Mouse (Mus musculus) lung, embryonic 14.5 days (tissue): ENCODE measurements at regions not wholly inside any gene's neighbourhood (a gene's known extent, or its start where the extent isn't known, plus 50 kb on each side); places are given as distances from the start of the nearest gene placed in this dataset.

Experiments used
- ATAC-seq: fragments of 200-750 bp; cut with Nextera tagmentation; 2 replicates; pipeline ENCODE4 v1.8.0; 2017; ENCODE audit warnings: mild to moderate bottlenecking, moderate TSS enrichment, moderate library complexity; ENCODE audit not compliant: insufficient read depth
- DNase-seq: peaks from one replicate; pipeline ENCODE4 v3.0.0-alpha.2; 2015
- H3K27ac ChIP-seq: fragments of 300-500 bp; sonication (generic); 2 replicates; pipeline ENCODE4 v1.5.1; 2014; ENCODE audit warnings: low read depth, mild to moderate bottlenecking, moderate library complexity
- H3K27me3 ChIP-seq: fragments of 300-500 bp; sonication (generic); 2 replicates; pipeline ENCODE4 v1.6.1; 2014; ENCODE audit warnings: low read length, control low read depth; ENCODE audit not compliant: insufficient read depth
- H3K36me3 ChIP-seq: fragments of 300-500 bp; sonication (generic); 2 replicates; pipeline ENCODE4 v1.6.1; 2014; ENCODE audit warnings: control low read depth; ENCODE audit not compliant: insufficient read depth
- H3K4me1 ChIP-seq: fragments of 300-500 bp; sonication (generic); 2 replicates; pipeline ENCODE4 v1.6.1; 2014; ENCODE audit warnings: antibody characterized with exemption, control low read depth; ENCODE audit not compliant: insufficient read depth
- H3K4me2 ChIP-seq: fragments of 300-500 bp; sonication (generic); 2 replicates; pipeline ENCODE4 v1.6.1; 2014; ENCODE audit warnings: mild to moderate bottlenecking
- H3K4me3 ChIP-seq: fragments of 300-500 bp; sonication (generic); 2 replicates; pipeline ENCODE4 v1.5.1; 2014; ENCODE audit warnings: low read depth, low read length
- H3K9ac ChIP-seq: fragments of 300-500 bp; sonication (generic); 2 replicates; pipeline ENCODE4 v1.6.1; 2014
- H3K9me3 ChIP-seq: fragments of 300-500 bp; sonication (generic); 2 replicates; pipeline ENCODE4 v1.6.1; 2016; ENCODE audit warnings: low read depth, low read length, control low read depth
- CTCF ChIP-seq: IDR thresholded peaks from 2 replicates; pipeline ENCODE4 v1.5.1; 2016; ENCODE audit warnings: antibody characterized with exemption, low read depth
- WGBS: fragments of 180-500 bp; shearing (Covaris S2); extraction: QIAGEN DNeasy Blood & Tissue Kit; methylation state at CpG from one replicate; pipeline ENCODE4 v1.1.7; 2014; 5-methylcytosine and 5-hydroxymethylcytosine counted together

DNA sequence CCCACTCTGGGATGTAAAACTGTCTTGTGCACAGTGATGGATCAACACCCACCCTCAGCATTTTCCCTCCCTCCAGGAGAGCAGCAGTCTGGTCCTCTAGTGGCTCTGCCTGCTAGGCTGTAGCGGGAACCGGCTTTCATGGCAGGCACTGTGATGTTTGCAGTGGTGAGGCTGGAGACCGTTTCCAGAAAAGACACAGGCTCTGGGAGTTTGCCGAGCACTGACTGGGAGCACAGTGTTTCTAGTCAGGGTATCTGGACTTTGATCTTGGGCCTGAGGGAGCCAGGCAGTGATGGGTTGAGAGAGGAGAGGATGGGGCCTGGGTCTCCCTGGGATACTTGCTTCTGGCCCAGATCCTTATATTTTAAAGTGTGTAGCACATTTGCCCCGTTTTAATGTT is 158.7 kb upstream of the Cdyl start:
- Histone ChIP-seq H3K9ac (no peak overlapping the region), H3K27ac (no peak overlapping the region), H3K27me3 (no peaks in the 10 kb centered on the region), H3K4me2 (no peak overlapping the region), H3K9me3 (no peaks in the 10 kb centered on the region), H3K36me3 (no peaks in the 10 kb centered on the region), H3K4me1 (no peaks in the 10 kb centered on the region), H3K4me3 (no peak overlapping the region)
- 44% methylated on average over 5 of the region's 5 CpGs for WGBS
- ATAC-seq: no peak
- DNase-seq: no peak
- no peak for TF ChIP-seq CTCF

DNA sequence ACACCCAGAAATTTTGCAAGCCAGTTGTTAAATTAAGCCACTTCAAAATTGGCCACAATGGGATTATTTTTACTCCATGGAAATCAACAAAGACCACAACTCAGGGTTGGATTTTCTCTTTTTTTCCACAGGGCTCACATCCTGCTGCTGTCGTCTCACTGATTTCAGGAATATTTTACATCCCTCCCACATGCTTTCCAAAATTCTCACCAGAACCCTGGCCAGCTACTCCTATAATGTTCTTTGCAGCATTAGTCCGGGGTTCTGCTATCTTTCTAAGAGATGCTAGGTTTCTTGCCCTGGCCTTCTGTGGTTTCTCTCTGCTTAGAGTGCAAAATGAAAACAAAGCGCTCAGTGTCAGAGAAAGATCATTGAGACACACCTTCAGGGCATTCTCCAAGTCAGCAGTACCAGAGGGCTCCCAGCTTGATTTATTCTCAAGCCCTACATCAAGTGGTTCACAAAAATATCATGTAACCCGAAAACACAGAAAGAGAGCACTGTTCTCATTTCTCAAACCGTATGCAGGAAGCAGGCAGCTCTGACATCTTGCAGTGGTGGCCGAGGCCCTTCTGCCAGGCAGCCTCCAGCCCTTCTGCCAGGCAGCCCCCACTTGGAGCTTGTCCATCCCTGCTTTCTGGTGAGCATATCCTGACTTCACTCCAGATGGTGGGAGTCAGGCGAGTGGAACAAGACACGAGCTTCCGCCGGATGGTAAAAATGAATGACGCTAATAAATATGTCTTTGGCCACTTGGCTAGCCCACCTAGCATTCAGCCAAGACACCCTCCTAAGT is 158.1 kb upstream of the Cdyl start:
- ATAC-seq: no peak
- H3K9me3 ChIP-seq: no peaks in the 10 kb centered on the region
- H3K27ac ChIP-seq: no peak overlapping the region
- DNase-seq: peak; percentile 9
- H3K4me1 ChIP-seq: no peaks in the 10 kb centered on the region
- H3K4me2 ChIP-seq: no peak overlapping the region
- H3K9ac ChIP-seq: no peak overlapping the region
- no peaks in the 10 kb centered on the region for H3K27me3 ChIP-seq
- TF ChIP-seq CTCF: no peak
- no peak overlapping the region for H3K4me3 ChIP-seq
- whole genome bisulfite sequencing: 54% methylated on average over 11 of the region's 11 CpGs
- no peaks in the 10 kb centered on the region for H3K36me3 ChIP-seq

DNA sequence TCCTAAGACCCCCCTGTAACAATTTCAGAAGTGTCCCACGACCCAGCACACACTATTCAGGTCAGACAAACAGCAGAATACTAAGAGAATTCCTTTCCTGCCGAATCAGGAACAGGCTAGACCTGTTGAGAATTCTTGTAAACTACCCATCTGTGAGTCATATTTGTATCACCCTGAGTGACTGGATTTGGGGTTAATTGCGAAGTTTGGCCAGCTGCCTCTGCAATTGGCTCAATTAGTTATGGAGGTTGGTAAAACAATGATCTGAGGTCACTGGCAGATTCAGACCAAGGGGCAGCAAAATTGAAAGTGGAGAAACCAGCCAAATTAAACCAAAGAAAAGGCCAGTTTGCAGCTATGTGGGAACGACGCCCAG is 157.5 kb upstream of the Cdyl start:
- no peak overlapping the region for H3K4me2 ChIP-seq
- H3K9me3 ChIP-seq: no peaks in the 10 kb centered on the region
- ATAC-seq (no peak), DNase-seq (peak; percentile 7)
- H3K27me3 ChIP-seq: no peaks in the 10 kb centered on the region
- no peak overlapping the region for H3K27ac ChIP-seq
- 56% methylated on average over 5 of the region's 5 CpGs for WGBS
- no peak overlapping the region for H3K9ac ChIP-seq
- TF ChIP-seq CTCF: no peak
- H3K36me3 ChIP-seq: no peaks in the 10 kb centered on the region
- H3K4me1 ChIP-seq: no peaks in the 10 kb centered on the region
- H3K4me3 ChIP-seq: no peak overlapping the region

DNA sequence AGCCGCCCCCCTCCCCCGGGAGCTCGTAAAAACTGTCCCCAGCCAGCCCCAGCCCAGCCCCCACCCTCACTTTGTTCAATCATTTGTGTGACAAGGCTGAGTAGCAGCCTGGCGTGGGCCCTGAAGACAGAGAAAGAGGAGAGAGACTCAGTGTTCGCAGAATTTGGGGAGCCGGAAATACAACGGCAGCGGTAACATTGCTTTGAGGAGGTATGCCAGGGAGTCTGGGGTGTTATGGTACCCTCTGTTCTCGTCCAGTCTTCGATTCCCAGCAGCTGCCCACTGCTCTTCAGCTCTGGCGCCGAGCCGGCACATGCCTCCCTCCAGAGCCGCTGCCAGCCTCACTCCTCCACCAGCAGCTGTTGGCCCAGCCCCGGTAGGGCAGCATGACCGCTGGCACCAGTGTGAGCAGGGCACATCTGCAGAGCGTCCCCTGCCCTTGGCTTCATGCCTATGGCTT is 156.2 kb upstream of the Cdyl start:
- no peak for ATAC-seq
- no peak for TF ChIP-seq CTCF
- no peak overlapping the region for H3K4me2 ChIP-seq

DNA sequence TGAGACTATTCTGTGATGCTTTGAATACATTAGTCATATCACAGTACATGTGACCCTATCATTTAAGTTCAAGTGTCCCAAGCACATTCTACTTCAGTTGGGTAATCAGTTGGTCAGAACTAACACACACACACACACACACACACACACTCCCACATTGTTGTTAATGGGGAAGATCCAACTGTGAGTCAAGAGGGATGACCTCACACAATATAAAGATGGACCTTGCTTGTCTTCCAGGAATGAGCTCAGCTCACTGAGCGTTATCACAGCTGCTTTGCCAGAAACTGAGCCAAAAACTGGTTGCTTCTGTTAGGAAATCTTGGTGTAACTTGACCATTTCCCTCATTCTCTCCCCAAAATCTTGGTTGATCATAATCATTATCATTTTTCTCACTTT is 152.4 kb upstream of the Cdyl start:
- H3K27ac ChIP-seq: no peak overlapping the region
- no peaks in the 10 kb centered on the region for H3K9me3 ChIP-seq
- no peaks in the 10 kb centered on the region for H3K27me3 ChIP-seq
- no peaks in the 10 kb centered on the region for H3K4me1 ChIP-seq
- WGBS: 65% methylated on average over 1 of the region's 1 CpGs
- no peak for TF ChIP-seq CTCF
- H3K9ac ChIP-seq: no peak overlapping the region
- DNase-seq: peak; percentile 42
- no peaks in the 10 kb centered on the region for H3K36me3 ChIP-seq
- no peak for ATAC-seq
- H3K4me2 ChIP-seq: no peak overlapping the region
- no peak overlapping the region for H3K4me3 ChIP-seq

More for the DNA sequence above, 156.2 kb upstream of the Cdyl start:
- no peak overlapping the region for H3K9ac ChIP-seq
- DNase-seq: peak; percentile 7
- no peaks in the 10 kb centered on the region for H3K4me1 ChIP-seq
- H3K4me3 ChIP-seq: no peak overlapping the region
- H3K27me3 ChIP-seq: no peaks in the 10 kb centered on the region
- H3K9me3 ChIP-seq: no peaks in the 10 kb centered on the region
- no peaks in the 10 kb centered on the region for H3K36me3 ChIP-seq
- no peak overlapping the region for H3K27ac ChIP-seq
- 61% methylated on average over 17 of the region's 17 CpGs for WGBS

DNA sequence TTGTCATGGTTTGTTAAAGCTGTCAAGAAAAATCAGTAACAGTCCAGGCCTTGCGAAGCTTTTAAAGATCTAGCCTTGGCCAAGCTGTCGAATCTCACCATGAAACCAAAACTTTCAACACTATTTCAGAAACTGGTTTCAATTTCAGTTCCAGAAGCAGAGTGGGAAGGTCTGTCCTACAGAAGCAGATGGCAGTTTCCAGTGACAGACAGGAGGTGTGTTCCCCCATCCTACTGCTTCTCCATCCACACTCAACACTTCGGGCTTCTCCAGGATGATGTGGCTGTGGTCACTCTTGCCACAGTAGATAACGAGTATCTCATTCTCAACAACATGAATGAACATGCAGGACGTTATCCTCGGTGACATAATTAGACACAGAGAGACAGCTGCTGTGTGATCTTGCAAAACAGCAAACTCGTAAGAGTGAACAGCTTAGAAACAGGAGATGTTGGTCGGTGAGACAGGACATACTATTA is 147.6 kb upstream of the Cdyl start:
- no peak overlapping the region for H3K27ac ChIP-seq
- no peak for TF ChIP-seq CTCF
- no peaks in the 10 kb centered on the region for H3K36me3 ChIP-seq
- WGBS: 76% methylated on average over 8 of the region's 8 CpGs
- H3K27me3 ChIP-seq: no peaks in the 10 kb centered on the region
- no peak overlapping the region for H3K9ac ChIP-seq
- DNase-seq: no peak
- no peak overlapping the region for H3K4me3 ChIP-seq
- no peaks in the 10 kb centered on the region for H3K4me1 ChIP-seq
- no peak for ATAC-seq
- H3K4me2 ChIP-seq: no peak overlapping the region
- no peaks in the 10 kb centered on the region for H3K9me3 ChIP-seq

DNA sequence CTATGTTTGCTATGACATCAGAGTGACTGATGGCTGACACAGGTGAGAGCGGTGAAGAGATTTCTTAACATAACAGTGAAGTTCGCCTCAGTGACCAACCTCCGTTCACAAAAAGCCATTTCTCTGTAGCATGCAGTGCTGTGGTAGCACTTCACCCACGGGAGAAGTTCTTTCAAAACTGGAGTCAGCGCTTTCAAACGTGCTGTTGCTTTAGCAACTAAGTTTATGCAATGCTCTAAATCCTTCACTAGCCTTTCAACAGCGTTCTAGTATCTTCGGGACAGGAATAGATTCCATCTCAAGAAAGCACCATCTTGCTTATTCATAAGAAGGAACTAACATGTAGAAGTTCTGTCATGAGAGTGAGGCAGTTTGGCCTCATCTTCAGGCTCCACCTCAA is 146.5 kb upstream of the Cdyl start:
- Histone ChIP-seq H3K4me3 (no peak overlapping the region), H3K36me3 (no peaks in the 10 kb centered on the region), H3K4me2 (no peak overlapping the region), H3K9me3 (no peaks in the 10 kb centered on the region), H3K27me3 (no peaks in the 10 kb centered on the region), H3K27ac (no peak overlapping the region), H3K4me1 (no peaks in the 10 kb centered on the region), H3K9ac (no peak overlapping the region)
- WGBS: 85% methylated on average over 8 of the region's 8 CpGs
- no peak for TF ChIP-seq CTCF
- no peak for ATAC-seq
- no peak for DNase-seq

DNA sequence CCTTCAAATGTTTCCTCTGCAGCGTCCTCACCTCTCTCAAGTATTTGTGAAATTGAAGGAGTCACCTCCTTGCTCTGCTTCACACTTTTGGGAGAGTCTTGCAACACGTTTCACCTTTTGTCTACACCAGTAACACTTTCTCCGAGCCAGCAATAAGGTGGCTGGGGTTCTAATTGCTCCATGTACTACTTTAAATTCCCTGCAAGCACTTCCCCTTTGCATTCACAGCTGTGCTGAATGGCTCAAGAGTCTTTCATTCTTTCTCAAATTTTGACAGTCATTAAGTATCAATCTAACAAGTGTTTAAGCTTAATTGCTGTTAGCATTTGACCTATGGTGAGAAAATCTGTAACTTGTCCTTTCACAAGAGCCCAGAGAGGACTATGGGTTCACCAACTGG is 144.3 kb upstream of the Cdyl start:
- Histone ChIP-seq H3K9ac (no peak overlapping the region), H3K27me3 (no peaks in the 10 kb centered on the region), H3K4me2 (no peak overlapping the region), H3K4me3 (no peak overlapping the region), H3K27ac (no peak overlapping the region), H3K36me3 (no peaks in the 10 kb centered on the region), H3K9me3 (no peaks in the 10 kb centered on the region), H3K4me1 (no peaks in the 10 kb centered on the region)
- no peak for TF ChIP-seq CTCF
- 55% methylated on average over 3 of the region's 3 CpGs for WGBS
- DNase-seq (no peak), ATAC-seq (no peak)
